In genomic region chr9:85685010-85685409, GRCm38 (mm10) we compare ENCODE assay signal across 8 mouse cellular contexts.
DNase-seq lines count a peak whose midpoint lies in the region; ATAC-seq lines count a peak whose summit lies in the region.

No protein-coding gene starts in this region.

- ATAC-seq in megakaryocyte progenitor cell, adult 5-6 weeks (replicated peaks; ENCODE audit: poor library complexity): peak; percentile 79

- DNase-seq in kidney, adult 18-20 months: peak; percentile 14
- no peak for DNase-seq in kidney, postnatal 14 days
- peak; percentile 41 for DNase-seq in CD4-positive helper T cell, adult 2 months (ENCODE audit: low read depth, low spot score)
- peak; percentile 74 for DNase-seq in R1 (ENCODE audit: low read depth, low spot score)
- DNase-seq in gastrocnemius, postnatal 25 days: no peak
- no peak for DNase-seq in left cerebral cortex, adult 11 months (ENCODE audit: low spot score)
- no peak for DNase-seq in cerebellum, postnatal 4 days (ENCODE audit: low spot score in 2 of 2)

Comparison
In these comparisons a context has a peak if more than half of its experiments do, and no peak if none do; other contexts are left out.
1. DNase-seq: peak in kidney, adult 18-20 months (single experiment), CD4-positive helper T cell, adult 2 months (single experiment) and R1 (single experiment); none in kidney, postnatal 14 days (single experiment), gastrocnemius, postnatal 25 days (single experiment), left cerebral cortex, adult 11 months (single experiment) and cerebellum, postnatal 4 days (0 of 2).